Mouse (Mus musculus) frontal cortex, adult (tissue): ENCODE measurements around the gene E2f2.

Experiments used
- ATAC-seq: cut with Nextera tagmentation; 2 replicates; pipeline ENCODE4 v1.9.2; 2017; ENCODE audit warnings: mild to moderate bottlenecking, moderate library complexity, mixed read lengths; ENCODE audit not compliant: low TSS enrichment

E2f2 gene

GRCm38 (mm10) chr4:136172011-136172541, at the start of gene E2f2:
Gene E2f2 (plus strand): TSS chr4:136172394.
- ATAC-seq = no peak

- ATAC-seq = peak; percentile 50; the same call in 1 of the 2 replicates
Observed at GRCm38 (mm10) chr4:136123111-136123791, 48.9 kb upstream of the E2f2 start.

- no peak for ATAC-seq
Observed at GRCm38 (mm10) chr4:136123792-136124161, 48.4 kb upstream of the E2f2 start.

- no peak for ATAC-seq
Observed at GRCm38 (mm10) chr4:136124581-136124980, 47.6 kb upstream of the E2f2 start.

GRCm38 (mm10) chr4:136125458-136125857, 46.7 kb upstream of the E2f2 start:
- no peak for ATAC-seq

- no peak for ATAC-seq
Observed at GRCm38 (mm10) chr4:136126019-136126418, 46.2 kb upstream of the E2f2 start.

GRCm38 (mm10) chr4:136127670-136128069, 44.5 kb upstream of the E2f2 start:
- no peak for ATAC-seq

GRCm38 (mm10) chr4:136129842-136130241, 42.4 kb upstream of the E2f2 start:
- no peak for ATAC-seq

- ATAC-seq = no peak
Observed at GRCm38 (mm10) chr4:136133801-136134200, 38.4 kb upstream of the E2f2 start.

- ATAC-seq = no peak
Observed at GRCm38 (mm10) chr4:136134418-136134977, 37.7 kb upstream of the E2f2 start.

GRCm38 (mm10) chr4:136134978-136135873, 37.0 kb upstream of the E2f2 start:
- no peak for ATAC-seq

- no peak for ATAC-seq
Observed at GRCm38 (mm10) chr4:136135874-136136728, 36.1 kb upstream of the E2f2 start.

GRCm38 (mm10) chr4:136139326-136140110, 32.7 kb upstream of the E2f2 start:
- ATAC-seq = no peak

- ATAC-seq = peak; percentile 91
Observed at GRCm38 (mm10) chr4:136140327-136141250, 31.6 kb upstream of the E2f2 start.

GRCm38 (mm10) chr4:136142267-136143192, 29.7 kb upstream of the E2f2 start:
- no peak for ATAC-seq

- no peak for ATAC-seq
Observed at GRCm38 (mm10) chr4:136143193-136143976, 28.8 kb upstream of the E2f2 start, which contains the start of gene Id3. Gene Id3 (plus strand): TSS chr4:136143497.

GRCm38 (mm10) chr4:136144126-136144926, 27.9 kb upstream of the E2f2 start:
- ATAC-seq = no peak
